ENCODE assay signal across 8 mouse cellular contexts in genomic region chr7:116191138-116191537, GRCm38 (mm10).
A peak's percentile ranks its signal among the peaks of the same experiment; 100 is the strongest.
DNase-seq lines count a peak whose midpoint lies in the region; ATAC-seq lines count a peak whose summit lies in the region.

No protein-coding gene starts in this region.

- H3K4me3 ChIP-seq in heart, embryonic 16.5 days (ENCODE audit: low read length), result no peak overlapping the region
- no peak overlapping the region for H3K4me3 ChIP-seq in hindbrain, embryonic 12.5 days
- no peak overlapping the region for H3K4me3 ChIP-seq in midbrain, embryonic 14.5 days (replicated peaks; ENCODE audit: low read depth, low read length)

- no peak for DNase-seq in heart, adult 18-20 months
- DNase-seq in brain, adult 2 months (ENCODE audit: low read depth, low spot score), result peak; percentile 90
- DNase-seq in midbrain, embryonic 14.5 days, result peak; percentile 42
- DNase-seq in urinary bladder, postnatal 36 days (ENCODE audit: low spot score in 2 of 2), result no peak
- no peak for DNase-seq in cerebellum, postnatal 36 days

- peak overlapping the region; percentile 34; the same call in 1 of the 2 replicates for H3K4me2 ChIP-seq in heart, embryonic 16.5 days (ENCODE audit: low read depth, low read length)
- no peak overlapping the region for H3K4me2 ChIP-seq in hindbrain, embryonic 12.5 days (replicated peaks)
- H3K4me2 ChIP-seq in midbrain, embryonic 14.5 days (ENCODE audit: low read length), result no peak overlapping the region

- peak overlapping the region; percentile 30 for H3K9ac ChIP-seq in heart, embryonic 16.5 days (ENCODE audit: low read length)
- H3K9ac ChIP-seq in hindbrain, embryonic 12.5 days, result no peak overlapping the region
- H3K9ac ChIP-seq in midbrain, embryonic 14.5 days (replicated peaks; ENCODE audit: low read length), result no peak overlapping the region

- peak overlapping the region; percentile 90 for H3K27ac ChIP-seq in heart, embryonic 16.5 days (ENCODE audit: low read length)
- H3K27ac ChIP-seq in hindbrain, embryonic 12.5 days, result peak overlapping the region; percentile 23; the same call in 1 of the 2 replicates
- 0 out of 2 replicates have a peak overlapping the region, but pooled peaks have one; percentile 10 for H3K27ac ChIP-seq in midbrain, embryonic 14.5 days (replicated peaks; ENCODE audit: low read depth, low read length)

- H3K27me3 ChIP-seq in heart, embryonic 16.5 days (ENCODE audit: control insufficient read depth, insufficient read depth, low read length), result no peaks in the 10 kb centered on the region
- no peaks in the 10 kb centered on the region for H3K27me3 ChIP-seq in hindbrain, embryonic 12.5 days
- no peaks in the 10 kb centered on the region for H3K27me3 ChIP-seq in midbrain, embryonic 14.5 days (ENCODE audit: control insufficient read depth, insufficient read depth, low read length)

- H3K9me3 ChIP-seq in heart, embryonic 16.5 days (replicated peaks; ENCODE audit: control insufficient read depth, low read length), result no peaks in the 10 kb centered on the region
- H3K9me3 ChIP-seq in hindbrain, embryonic 12.5 days (replicated peaks), result no peaks in the 10 kb centered on the region
- H3K9me3 ChIP-seq in midbrain, embryonic 14.5 days (ENCODE audit: control insufficient read depth, low read length), result no peaks in the 10 kb centered on the region

- H3K4me1 ChIP-seq in heart, embryonic 16.5 days (ENCODE audit: control insufficient read depth, insufficient read depth, low read length), result peaks cover 89% of the 10 kb centered on the region
- peaks cover 24% of the 10 kb centered on the region for H3K4me1 ChIP-seq in hindbrain, embryonic 12.5 days
- peaks cover 17% of the 10 kb centered on the region for H3K4me1 ChIP-seq in midbrain, embryonic 14.5 days (ENCODE audit: control insufficient read depth, insufficient read depth, low read length)

- WGBS in heart, embryonic 16.5 days, result 15% methylated on average over 3 of the region's 3 CpGs
- WGBS in hindbrain, embryonic 12.5 days, result 28% methylated on average over 3 of the region's 3 CpGs
- 14% methylated on average over 3 of the region's 3 CpGs for WGBS in midbrain, embryonic 14.5 days

- ATAC-seq in heart, embryonic 16.5 days (replicated peaks; ENCODE audit: extremely low read depth, insufficient read depth, low FRiP score), result peak; percentile 75
- 0 out of 2 replicates have a peak, but pooled peaks have one; percentile 60 for ATAC-seq in hindbrain, embryonic 12.5 days (ENCODE audit: low FRiP score)
- no peak for ATAC-seq in midbrain, embryonic 14.5 days (ENCODE audit: low FRiP score, low TSS enrichment)
- ATAC-seq in megakaryocyte-erythroid progenitor cell, adult 5-6 weeks (replicated peaks; ENCODE audit: low FRiP score, low TSS enrichment, poor library complexity, severe bottlenecking), result no peak

- H3K36me3 ChIP-seq in heart, embryonic 16.5 days (ENCODE audit: control insufficient read depth, insufficient read depth), result 0 out of 2 replicates have a peak, but pooled peaks cover 4% of the 10 kb centered on the region
- H3K36me3 ChIP-seq in hindbrain, embryonic 12.5 days, result no peaks in the 10 kb centered on the region
- no peaks in the 10 kb centered on the region for H3K36me3 ChIP-seq in midbrain, embryonic 14.5 days (ENCODE audit: control insufficient read depth, insufficient read depth, low read length)

Comparison
In these comparisons a context has a peak if more than half of its experiments do, and no peak if none do; other contexts are left out.
1. ATAC-seq: peak in heart, embryonic 16.5 days (single experiment) and hindbrain, embryonic 12.5 days (single experiment); none in midbrain, embryonic 14.5 days (single experiment) and megakaryocyte-erythroid progenitor cell, adult 5-6 weeks (single experiment).
2. H3K27ac ChIP-seq: peak in every context shown above with its lines; median percentile 90 in heart, embryonic 16.5 days; 23 in hindbrain, embryonic 12.5 days; 10 in midbrain, embryonic 14.5 days.
3. DNase-seq: peak in brain, adult 2 months (single experiment) and midbrain, embryonic 14.5 days (single experiment); none in heart, adult 18-20 months (0 of 2), urinary bladder, postnatal 36 days (0 of 2) and cerebellum, postnatal 36 days (0 of 2).